Mouse (Mus musculus): ENCODE measurements around the gene Gas2l3. TPM values are rescaled to one million over a fixed set of nuclear protein-coding genes. Genes with fewer than 3 reads are reported as not detected.

The Gas2l3 gene
- total RNA-seq (2021) = 10 to 100 TPM; 14.9 to 15.8 TPM
- long read RNA-seq, experiment 1, partial matches to known transcripts = 0 of 1 reads
- long read RNA-seq, experiment 1, other reads (novel, unspliced or antisense) = 1 of 1 reads
- long read RNA-seq, experiment 2, full-length matches to known transcripts = 4 of 4 reads
- long read RNA-seq, experiment 2, partial matches to known transcripts = 0 of 4 reads
- long read RNA-seq, experiment 2, other reads (novel, unspliced or antisense) = 0 of 4 reads

DNA sequence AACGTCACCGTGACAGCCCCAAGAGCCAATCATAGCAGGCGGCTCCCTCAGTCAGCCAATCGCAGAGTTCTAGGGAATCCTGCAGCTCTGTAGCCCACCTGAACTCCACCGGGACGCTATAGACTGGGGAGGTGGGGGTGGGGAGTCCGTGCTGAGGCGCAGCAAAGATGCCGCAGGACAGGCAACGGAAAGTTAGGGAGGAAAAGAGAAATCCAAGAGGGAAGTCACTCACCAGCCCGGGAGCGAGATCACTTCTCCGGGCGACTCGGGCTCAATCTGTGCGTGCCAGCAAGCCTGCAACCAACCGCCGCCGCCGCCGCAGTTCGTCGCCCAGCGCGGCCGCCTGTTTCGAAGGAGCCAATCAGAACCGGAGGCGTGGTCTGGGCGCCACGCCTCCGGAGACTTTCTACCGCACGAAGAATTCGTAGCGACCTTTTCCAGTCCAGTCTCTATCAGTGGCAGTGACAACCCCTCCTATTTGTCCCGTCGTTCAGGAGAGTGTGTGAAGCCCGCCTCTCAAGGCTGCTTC is at the start of gene Gas2l3:
TSS of gene Gas2l3 (minus strand) at position 345 of the 529 bp plus-strand sequence.
- DNase-seq (ENCODE audit: low spot score in 2 of 2) = peak; percentile 59 to 62

- DNase-seq (ENCODE audit: low spot score in 2 of 2) = no peak
Observed at GRCm38 (mm10) chr10:89491321-89491720, 47.6 kb upstream of the Gas2l3 start.

DNA sequence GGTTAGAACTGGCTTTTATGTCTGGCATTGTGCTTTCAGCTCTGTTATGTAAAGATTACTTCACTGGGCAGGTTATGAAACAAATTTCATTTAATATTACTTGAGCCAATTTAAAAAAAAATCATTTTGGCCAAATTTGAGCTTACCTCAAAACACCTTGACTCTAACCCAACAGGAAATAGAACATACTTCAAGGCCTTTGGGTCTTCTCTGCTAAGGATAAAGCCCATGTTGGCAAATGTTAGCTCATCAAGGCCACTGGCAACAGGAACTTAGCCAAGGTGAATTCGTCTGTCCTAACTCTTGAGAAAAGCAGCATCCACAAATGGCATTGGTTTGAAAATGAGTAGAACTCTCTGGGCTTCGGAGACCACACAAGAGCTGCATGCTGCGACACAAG is 46.5 kb upstream of the Gas2l3 start:
- DNase-seq (ENCODE audit: low spot score in 2 of 2) = no peak

- no peak for DNase-seq (ENCODE audit: low spot score in 2 of 2)
Observed at GRCm38 (mm10) chr10:89489459-89489858, 45.7 kb upstream of the Gas2l3 start.

DNA sequence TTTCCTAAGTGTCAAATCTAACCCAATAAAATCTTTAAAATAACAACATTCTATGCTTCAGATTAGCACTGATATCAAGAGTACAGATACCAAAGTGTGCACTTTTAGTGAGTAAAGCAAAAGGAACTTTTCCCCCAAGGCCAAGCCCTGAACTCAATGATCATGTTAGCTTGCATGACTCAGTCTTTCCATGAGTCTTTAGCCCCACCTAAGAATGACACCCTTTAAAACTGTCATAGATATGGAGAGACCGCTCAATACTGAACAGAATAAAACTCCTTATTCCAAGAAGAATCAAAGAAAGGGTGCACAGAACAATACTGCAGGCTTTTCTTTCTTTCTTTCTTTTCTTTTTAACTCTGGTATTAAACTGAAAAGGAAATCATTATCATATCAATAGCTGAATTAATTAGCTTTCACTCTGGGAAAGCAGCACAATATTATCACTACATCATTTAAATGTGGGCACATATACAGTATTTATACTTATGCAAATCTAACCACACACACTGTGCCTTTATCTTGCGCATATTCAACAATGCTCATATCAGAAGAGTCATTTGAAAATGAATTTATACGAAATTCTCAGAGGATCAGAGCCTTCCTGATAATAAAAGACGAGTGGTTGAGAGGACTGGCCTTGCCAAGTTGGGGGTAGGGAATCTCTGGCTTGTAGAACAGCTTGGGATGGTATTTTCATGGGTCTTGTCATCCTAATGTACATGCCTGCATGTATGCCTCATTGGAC is 43.4 kb upstream of the Gas2l3 start:
- no peak for DNase-seq (ENCODE audit: low spot score in 2 of 2)

GRCm38 (mm10) chr10:89484907-89485306 is 41.1 kb upstream of the Gas2l3 start:
- DNase-seq (ENCODE audit: low spot score in 2 of 2) = no peak

DNA sequence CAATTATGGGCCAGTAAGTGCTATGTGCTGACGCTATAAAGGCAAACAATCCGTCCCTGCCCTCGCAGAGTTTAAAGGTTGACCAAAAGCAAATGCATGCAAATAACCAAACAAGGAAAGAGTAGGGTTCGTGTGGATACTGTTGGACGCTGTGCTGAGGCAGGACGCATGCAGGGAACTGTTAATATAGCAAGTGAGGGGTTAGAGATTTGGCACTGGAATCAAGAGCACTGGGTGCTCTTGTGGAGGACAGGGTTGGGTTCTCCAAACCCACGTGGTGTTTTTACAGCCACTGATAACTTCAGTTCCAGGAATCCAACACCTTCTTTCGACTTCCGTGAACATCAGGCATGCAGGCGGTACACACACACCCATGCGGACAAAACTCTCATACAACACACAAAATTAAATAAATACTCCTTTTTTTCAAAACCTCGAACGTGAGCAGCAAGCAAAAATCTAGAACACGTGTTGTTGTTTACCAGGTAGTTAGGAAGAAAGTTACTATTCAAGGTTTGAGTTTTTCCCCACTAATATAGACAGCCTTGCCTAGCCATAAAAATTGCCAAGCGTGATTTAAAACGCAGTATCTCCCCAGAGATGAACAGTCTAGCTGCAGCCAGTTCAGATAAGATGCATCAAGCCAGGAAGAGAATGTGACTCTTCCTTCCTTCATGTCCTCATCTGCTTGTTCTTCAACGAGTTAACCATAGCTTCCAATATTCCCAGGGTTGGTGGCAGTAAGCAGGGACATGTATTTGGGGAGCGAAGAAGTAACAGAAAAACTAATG is 40.2 kb upstream of the Gas2l3 start:
- DNase-seq (ENCODE audit: low spot score in 2 of 2) = no peak

GRCm38 (mm10) chr10:89483113-89483512 is 39.3 kb upstream of the Gas2l3 start:
- DNase-seq (ENCODE audit: low spot score in 2 of 2) = no peak

DNA sequence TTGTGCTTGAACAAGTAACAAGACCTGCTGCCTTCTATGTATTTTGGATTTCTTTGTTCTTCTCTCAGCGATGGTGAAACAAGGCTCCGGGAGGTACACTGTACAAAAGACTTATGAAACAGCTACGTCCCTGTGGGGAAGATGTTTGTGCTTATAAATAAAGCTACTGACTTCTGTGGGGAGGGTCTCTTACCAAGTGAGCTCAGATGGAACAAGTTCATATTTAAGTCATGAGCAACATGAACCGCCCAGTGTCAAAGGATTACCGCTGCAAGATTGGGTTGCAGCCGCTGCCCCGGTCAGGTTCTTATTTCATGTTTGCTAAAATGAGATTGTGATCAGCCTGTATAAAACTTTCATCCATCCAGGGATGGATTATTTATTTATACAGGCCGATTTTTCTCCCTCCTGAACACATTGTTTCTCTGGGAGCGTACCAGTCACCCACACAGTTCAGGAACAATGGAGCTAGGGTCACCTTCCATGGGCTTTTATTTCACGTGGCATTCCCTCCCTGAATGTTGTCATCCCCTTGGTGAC is 38.4 kb upstream of the Gas2l3 start:
- no peak for DNase-seq (ENCODE audit: low spot score in 2 of 2)

DNA sequence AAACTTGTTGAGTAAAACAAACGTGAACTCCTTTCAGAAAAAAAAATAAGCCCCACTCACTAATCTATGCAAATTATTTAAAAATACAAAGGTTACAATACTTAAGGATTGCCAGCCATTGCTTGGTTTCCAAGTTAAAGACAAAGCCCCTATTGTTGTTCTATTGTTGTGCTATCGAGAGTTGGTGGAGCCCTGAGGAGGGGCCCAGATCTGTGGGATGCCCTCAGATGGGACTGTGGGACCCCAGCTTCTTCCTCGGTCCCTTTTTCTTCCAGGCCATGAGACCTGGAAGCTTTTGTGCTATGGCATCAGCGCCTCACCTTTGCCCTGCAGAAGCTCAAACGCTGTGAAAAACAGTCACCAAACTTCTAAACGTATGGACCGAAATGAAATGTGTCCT is 37.9 kb upstream of the Gas2l3 start:
- no peak for DNase-seq (ENCODE audit: low spot score in 2 of 2)

GRCm38 (mm10) chr10:89478766-89479165 is 35.0 kb upstream of the Gas2l3 start:
- no peak for DNase-seq (ENCODE audit: low spot score in 2 of 2)

DNA sequence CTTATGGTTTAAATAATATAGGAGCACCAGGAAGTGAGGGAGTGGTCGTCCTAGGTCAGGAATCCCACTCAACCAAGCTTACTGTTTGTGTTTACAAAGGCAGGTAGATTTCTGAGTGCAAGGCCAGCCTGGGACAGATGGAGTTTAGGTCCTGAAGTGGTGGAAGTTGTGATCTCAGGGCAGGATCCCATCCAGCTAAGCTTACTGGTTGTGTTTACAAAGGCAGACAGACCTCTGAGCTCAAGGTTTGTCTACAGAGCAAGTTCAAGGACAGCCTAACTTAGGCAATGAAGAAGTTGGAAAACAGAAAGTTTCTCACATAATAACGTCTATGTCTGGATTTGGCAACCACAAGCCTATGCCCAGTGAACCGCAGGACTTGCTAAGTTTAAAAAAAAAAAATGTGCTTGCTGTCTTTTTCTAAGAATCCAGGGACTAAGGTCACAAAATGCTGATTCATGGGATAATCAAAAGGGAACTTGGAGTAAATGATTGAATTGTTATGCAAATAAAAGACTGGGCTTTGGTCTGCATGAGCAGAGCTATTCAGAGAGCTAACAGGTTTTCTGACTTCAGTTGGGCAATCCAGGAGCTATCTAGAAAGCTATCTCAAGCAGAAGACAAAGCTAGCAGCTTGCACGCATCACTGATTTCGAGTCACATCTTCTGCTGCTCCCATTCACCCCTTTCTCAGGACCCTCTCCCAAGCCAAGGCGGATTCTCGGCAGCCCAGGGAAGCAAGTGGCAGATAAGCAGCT is 27.0 kb upstream of the Gas2l3 start:
- DNase-seq (ENCODE audit: low spot score in 2 of 2) = no peak

- DNase-seq (ENCODE audit: low spot score in 2 of 2) = no peak
Observed at GRCm38 (mm10) chr10:89464760-89465405, 21.1 kb upstream of the Gas2l3 start.

- DNase-seq (ENCODE audit: low spot score in 2 of 2) = no peak
Observed at GRCm38 (mm10) chr10:89462890-89463289, 19.1 kb upstream of the Gas2l3 start.

- peak in 1 of 2 experiments; percentile 59 for DNase-seq (ENCODE audit: low spot score in 2 of 2)
Observed at GRCm38 (mm10) chr10:89461856-89462507, 18.2 kb upstream of the Gas2l3 start.

DNA sequence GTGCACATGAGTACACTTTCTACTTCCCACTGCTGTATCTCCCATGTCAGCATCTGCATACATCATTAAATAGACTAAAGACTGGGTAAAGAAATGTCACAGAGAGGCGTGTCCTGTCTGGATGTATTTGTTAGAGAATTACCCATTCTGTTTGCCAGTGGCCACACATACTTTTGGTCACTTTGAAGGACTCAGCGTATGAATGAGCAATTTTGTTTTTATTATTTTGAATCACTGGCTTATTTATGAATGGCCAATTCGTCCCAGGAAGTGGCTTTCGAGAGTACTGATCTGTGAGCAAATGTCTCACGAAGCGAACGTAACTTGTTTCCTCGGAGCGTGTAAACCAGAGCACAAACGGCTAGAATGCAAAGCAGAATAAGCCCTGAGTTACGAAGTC is 17.2 kb upstream of the Gas2l3 start:
- DNase-seq (ENCODE audit: low spot score in 2 of 2) = no peak

- DNase-seq (ENCODE audit: low spot score in 2 of 2) = peak in 1 of 2 experiments; percentile 19
Observed at GRCm38 (mm10) chr10:89458770-89459169, 15.0 kb upstream of the Gas2l3 start.

DNA sequence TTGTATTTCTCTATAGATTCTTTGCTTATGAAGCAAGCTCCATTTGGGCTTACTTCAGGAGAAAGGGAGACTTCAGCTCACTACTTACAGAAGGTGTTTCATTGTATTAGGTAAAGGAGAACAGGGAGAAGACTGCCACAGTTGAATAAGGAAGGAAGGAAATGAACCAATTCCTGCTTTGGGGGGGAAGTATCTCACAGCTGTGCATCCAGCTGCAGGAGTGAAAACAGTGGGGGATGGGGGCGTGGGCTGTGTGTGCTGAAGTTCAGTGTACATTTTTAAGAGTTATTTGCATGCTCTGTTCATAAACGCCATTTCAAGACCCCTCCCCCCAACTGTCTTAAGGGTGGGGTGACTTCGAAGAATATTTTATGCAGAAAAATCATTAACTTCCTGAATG is 10.0 kb upstream of the Gas2l3 start:
- DNase-seq (ENCODE audit: low spot score in 2 of 2) = no peak

GRCm38 (mm10) chr10:89453068-89453641 is 9.4 kb upstream of the Gas2l3 start:
- DNase-seq (ENCODE audit: low spot score in 2 of 2) = no peak
